Mouse (Mus musculus) heart, postnatal 0 days (tissue): ENCODE results near the gene Sox8. TPM values are rescaled to one million over a fixed set of nuclear protein-coding genes. Genes with fewer than 3 reads are reported as not detected.
A peak's percentile ranks its signal among the peaks of the same experiment; 100 is the strongest.

Experiments
- ATAC-seq: fragments of 200-750 bp; cut with Nextera tagmentation; 2 replicates; pipeline ENCODE4 v1.8.0; 2017; ENCODE audit warnings: low read depth, moderate number of reproducible peaks, moderate library complexity; ENCODE audit not compliant: insufficient read depth
- DNase-seq: peaks from one replicate; pipeline ENCODE4 v3.0.0-alpha.2; 2016; ENCODE audit warnings: low spot score
- H3K27ac ChIP-seq: fragments of 300-500 bp; sonication (generic); 2 replicates; pipeline ENCODE4 v1.5.1; 2014; ENCODE audit warnings: low read depth, mild to moderate bottlenecking
- H3K27me3 ChIP-seq: fragments of 300-500 bp; sonication (generic); 2 replicates; pipeline ENCODE4 v1.6.1; 2014; ENCODE audit warnings: low read length, mixed read lengths; ENCODE audit not compliant: control insufficient read depth, insufficient read depth
- H3K36me3 ChIP-seq: fragments of 300-500 bp; sonication (generic); replicated peaks from 2 replicates; pipeline ENCODE4 v1.6.1; 2014; ENCODE audit warnings: low read length, mixed read lengths; ENCODE audit not compliant: control insufficient read depth, insufficient read depth
- H3K4me1 ChIP-seq: fragments of 300-500 bp; sonication (generic); 2 replicates; pipeline ENCODE4 v1.6.1; 2014; ENCODE audit warnings: antibody characterized with exemption; ENCODE audit not compliant: control insufficient read depth, insufficient read depth
- H3K4me2 ChIP-seq: fragments of 300-500 bp; sonication (generic); 2 replicates; pipeline ENCODE4 v1.6.1; 2014; ENCODE audit warnings: low read depth, mild to moderate bottlenecking, low read length, moderate library complexity
- H3K4me3 ChIP-seq: fragments of 300-500 bp; sonication (generic); 2 replicates; pipeline ENCODE4 v1.5.1; 2014; ENCODE audit warnings: low read depth, low read length
- H3K9ac ChIP-seq: fragments of 300-500 bp; sonication (generic); replicated peaks from 2 replicates; pipeline ENCODE4 v1.6.1; 2014; ENCODE audit warnings: low read depth, low read length, mixed read lengths
- H3K9me3 ChIP-seq: fragments of 300-500 bp; sonication (generic); replicated peaks from 2 replicates; pipeline ENCODE4 v1.6.1; 2016; ENCODE audit warnings: low read length; ENCODE audit not compliant: control insufficient read depth
- CTCF ChIP-seq: IDR thresholded peaks from 2 replicates; pipeline ENCODE4 v1.5.1; 2016; ENCODE audit warnings: antibody characterized with exemption, control low read depth, low read depth
- EP300 ChIP-seq: IDR thresholded peaks from 2 replicates; pipeline ENCODE4 v1.6.1; 2016; ENCODE audit warnings: antibody characterized with exemption, low read depth
- WGBS: fragments of 180-500 bp; shearing (Covaris S2); extraction: QIAGEN DNeasy Blood & Tissue Kit; methylation state at CpG from one replicate; pipeline ENCODE4 v1.1.7; 2014; 5-methylcytosine and 5-hydroxymethylcytosine counted together
- polyA plus RNA-seq: library from polyadenylated mRNA; unstranded; fragments of >200 nt; fragmentation: Nextera tagmentation; extraction: Ambion mirVana; gene quantifications from 2 replicates; pipeline ENCODE4 v1.2.1, GENCODE M21; 2015
- total RNA-seq: library from RNA; depleted of rRNA; stranded (reverse); fragments of >200 nt; gene quantifications from 2 replicates; pipeline ENCODE4 v1.2.3, GENCODE M21; 2014; ENCODE audit warnings: low replicate concordance

The Sox8 gene
- total and polyA plus RNA-seq, 2 experiments from 2014 or later, result 0.11 TPM; not detected in 1

DNA sequence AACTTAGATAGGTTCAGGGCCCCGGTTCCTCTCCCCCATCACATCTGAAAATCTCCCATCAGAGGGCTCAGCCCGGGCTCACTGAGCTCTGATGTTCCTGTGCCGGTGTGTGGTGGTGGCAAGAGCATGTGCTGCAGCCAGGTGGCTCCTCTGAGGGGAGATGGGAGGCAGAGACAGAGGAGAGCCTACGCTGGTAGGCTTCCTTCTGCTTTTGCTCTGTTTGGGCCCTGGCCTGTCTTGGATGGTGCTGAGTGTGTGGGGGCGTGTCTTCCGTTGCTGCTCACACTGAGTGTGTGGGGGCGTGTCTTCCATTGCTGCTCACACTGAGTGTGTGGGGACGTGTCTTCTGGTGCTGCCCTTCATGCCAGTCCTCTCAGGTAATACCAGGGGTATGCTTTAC lies 31.9 kb upstream of the Sox8 start:
- Histone ChIP-seq H3K9me3 (no peaks in the 10 kb centered on the region), H3K27ac (no peak overlapping the region), H3K9ac (no peak overlapping the region), H3K4me2 (no peak overlapping the region), H3K4me1 (no peaks in the 10 kb centered on the region), H3K27me3 (no peaks in the 10 kb centered on the region), H3K36me3 (no peaks in the 10 kb centered on the region), H3K4me3 (no peak overlapping the region)
- 76% methylated on average over 8 of the region's 8 CpGs for WGBS
- TF ChIP-seq CTCF, result no peak
- TF ChIP-seq EP300, result no peak
- DNase-seq (no peak), ATAC-seq (no peak)

DNA sequence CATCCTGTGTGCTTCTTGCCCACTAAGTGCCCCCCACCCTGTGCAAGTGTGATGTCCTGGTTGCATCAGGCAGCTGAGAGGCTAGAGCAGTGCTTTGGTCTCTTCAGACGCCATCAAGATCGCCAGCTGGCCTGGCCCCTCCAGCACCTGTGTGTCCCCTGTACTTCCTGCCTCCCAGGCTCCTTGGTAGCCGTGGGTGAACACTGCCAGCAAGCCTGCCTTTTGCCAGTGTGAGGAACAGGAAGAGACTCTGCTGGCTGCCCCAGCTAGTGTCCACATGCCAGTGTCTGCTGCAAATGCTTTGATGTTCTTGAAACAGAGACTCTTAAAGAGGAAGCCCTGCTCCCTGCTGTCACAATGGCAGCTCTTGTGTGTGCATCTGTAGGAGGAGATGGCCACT lies 27.1 kb upstream of the Sox8 start:
- 65% methylated on average over 3 of the region's 3 CpGs for WGBS
- H3K9me3 ChIP-seq, result no peaks in the 10 kb centered on the region
- H3K9ac ChIP-seq, result no peak overlapping the region
- no peak overlapping the region for H3K4me3 ChIP-seq
- H3K4me2 ChIP-seq, result no peak overlapping the region
- no peaks in the 10 kb centered on the region for H3K27me3 ChIP-seq
- ATAC-seq (no peak), DNase-seq (no peak)
- H3K27ac ChIP-seq, result no peak overlapping the region
- TF ChIP-seq EP300 (no peak), CTCF (no peak)
- 0 out of 2 replicates have a peak, but pooled peaks cover 4% of the 10 kb centered on the region for H3K4me1 ChIP-seq
- H3K36me3 ChIP-seq, result no peaks in the 10 kb centered on the region; the same call in 1 of the 2 replicates

DNA sequence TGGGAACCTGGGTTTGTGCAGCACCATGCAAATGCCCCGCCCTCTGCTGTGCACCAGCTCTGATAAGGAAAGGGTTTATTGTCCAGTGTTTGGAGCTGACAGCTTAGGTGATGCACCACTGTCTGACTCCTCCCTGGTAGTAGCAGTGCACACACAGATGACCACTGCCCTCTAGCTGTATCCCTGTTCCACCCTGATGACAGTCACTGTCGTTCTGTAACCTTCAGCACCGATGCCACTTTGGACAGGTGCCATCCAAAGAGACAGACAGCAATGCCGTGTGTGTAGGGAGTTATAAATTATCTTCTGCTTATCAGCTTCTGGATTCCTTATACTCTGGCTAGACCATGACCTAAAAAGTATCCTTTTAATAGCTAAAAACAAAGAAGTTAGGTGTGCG lies 25.0 kb upstream of the Sox8 start:
- Histone ChIP-seq H3K9me3 (no peaks in the 10 kb centered on the region), H3K36me3 (peaks cover 2% of the 10 kb centered on the region; the same call in 1 of the 2 replicates), H3K4me1 (0 out of 2 replicates have a peak, but pooled peaks cover 4% of the 10 kb centered on the region), H3K27ac (no peak overlapping the region), H3K27me3 (no peaks in the 10 kb centered on the region), H3K9ac (no peak overlapping the region), H3K4me2 (no peak overlapping the region), H3K4me3 (no peak overlapping the region)
- no peak for DNase-seq
- WGBS, result 54% methylated on average over 5 of the region's 5 CpGs
- TF ChIP-seq EP300 (no peak), CTCF (peak; percentile 56)
- peak; percentile 48; the same call in 1 of the 2 replicates for ATAC-seq

DNA sequence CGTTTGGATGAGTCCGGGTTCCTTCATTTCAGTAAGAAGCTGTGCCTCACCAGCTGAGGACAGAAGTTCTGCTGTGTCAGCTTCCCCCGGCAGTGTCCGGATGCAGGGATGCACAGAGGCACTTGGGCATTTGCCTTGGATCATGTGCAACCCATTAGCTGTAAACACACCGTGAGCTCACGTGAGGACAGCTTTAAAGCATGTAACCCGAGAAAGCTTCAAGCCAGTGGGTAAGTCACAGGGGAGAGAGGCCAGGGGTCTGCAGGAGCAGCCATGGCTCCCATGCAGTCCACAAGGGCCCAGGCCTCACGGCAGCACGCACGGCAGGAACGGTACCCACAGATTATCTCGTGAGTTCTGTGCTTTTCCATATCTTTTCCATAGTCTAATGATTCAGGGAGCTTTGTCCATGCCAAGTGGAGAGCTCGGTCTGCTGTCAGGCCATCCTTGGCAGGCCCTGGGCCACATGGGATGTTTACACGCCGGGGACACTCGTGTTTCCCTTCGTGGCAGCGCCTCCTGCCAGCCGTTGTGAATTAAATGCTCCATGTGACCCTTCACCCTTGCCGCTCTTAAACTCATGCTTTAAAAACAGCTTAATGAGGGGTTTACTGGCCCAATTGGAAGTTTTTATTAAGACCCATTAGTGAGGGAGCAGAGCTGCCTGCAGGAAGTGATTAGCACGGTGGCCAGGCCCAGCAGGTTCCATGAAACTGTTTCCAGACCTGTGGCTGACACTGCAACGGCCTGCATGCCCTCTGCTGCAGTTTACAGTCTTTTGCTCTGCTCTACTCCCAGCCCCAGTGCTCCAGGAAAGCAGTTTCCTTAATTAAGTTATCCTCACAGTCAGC lies 23.1 kb upstream of the Sox8 start:
- H3K9me3 ChIP-seq, result no peaks in the 10 kb centered on the region
- TF ChIP-seq CTCF, result no peak
- no peak for TF ChIP-seq EP300
- no peak overlapping the region for H3K4me2 ChIP-seq
- H3K4me3 ChIP-seq, result no peak overlapping the region
- 75% methylated on average over 22 of the region's 22 CpGs for WGBS
- no peak for DNase-seq
- H3K9ac ChIP-seq, result no peak overlapping the region
- no peak for ATAC-seq
- 0 out of 2 replicates have a peak, but pooled peaks cover 4% of the 10 kb centered on the region for H3K4me1 ChIP-seq
- peaks cover 20% of the 10 kb centered on the region for H3K36me3 ChIP-seq
- no peaks in the 10 kb centered on the region for H3K27me3 ChIP-seq
- no peak overlapping the region for H3K27ac ChIP-seq

DNA sequence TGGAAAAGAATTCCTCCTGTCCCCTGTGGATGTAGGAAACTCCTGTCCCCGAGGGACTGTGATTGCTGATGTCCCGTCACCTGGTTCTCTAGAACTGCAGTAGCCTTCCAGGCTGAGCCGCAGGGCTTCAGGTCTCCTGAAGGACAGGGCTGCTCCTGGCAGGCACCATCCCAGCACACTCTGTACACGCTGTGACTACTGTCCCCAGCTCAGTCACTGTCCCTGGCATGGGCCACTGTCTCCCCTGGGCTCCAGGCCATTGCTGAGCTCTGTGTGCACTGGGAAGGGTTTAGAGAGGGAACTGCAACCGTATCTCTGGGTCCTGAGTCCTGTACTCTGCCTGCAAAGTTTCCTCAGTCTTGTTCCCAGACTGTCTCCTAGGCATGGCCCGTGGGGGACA lies 21.9 kb upstream of the Sox8 start:
- DNase-seq (no peak), ATAC-seq (no peak)
- Histone ChIP-seq H3K4me3 (no peak overlapping the region), H3K4me1 (0 out of 2 replicates have a peak, but pooled peaks cover 4% of the 10 kb centered on the region), H3K27me3 (no peaks in the 10 kb centered on the region), H3K4me2 (no peak overlapping the region), H3K36me3 (peaks cover 33% of the 10 kb centered on the region), H3K9ac (no peak overlapping the region), H3K27ac (no peak overlapping the region), H3K9me3 (no peaks in the 10 kb centered on the region)
- 80% methylated on average over 6 of the region's 6 CpGs for WGBS
- TF ChIP-seq EP300, result no peak
- no peak for TF ChIP-seq CTCF
